Mouse (Mus musculus) limb, embryonic 13.5 days (tissue): Measurements from ENCODE around the gene Lyzl6. TPM values are rescaled to one million over a fixed set of nuclear protein-coding genes. Genes with fewer than 3 reads are reported as not detected.

ENCODE experiments used
- ATAC-seq: fragments of 200-750 bp; cut with Nextera tagmentation; 2 replicates; pipeline ENCODE4 v1.8.0; 2017; ENCODE audit warnings: low read depth, moderate number of reproducible peaks, moderate TSS enrichment; ENCODE audit not compliant: low FRiP score
- H3K27ac ChIP-seq: fragments of 300-500 bp; sonication (generic); 2 replicates; pipeline ENCODE4 v1.5.1; 2015; ENCODE audit warnings: inconsistent platforms, mild to moderate bottlenecking, moderate library complexity
- H3K27me3 ChIP-seq: fragments of 300-500 bp; sonication (generic); 2 replicates; pipeline ENCODE4 v1.6.1; 2015; ENCODE audit warnings: mild to moderate bottlenecking, inconsistent platforms
- H3K36me3 ChIP-seq: fragments of 300-500 bp; sonication (generic); 2 replicates; pipeline ENCODE4 v1.6.1; 2015; ENCODE audit warnings: inconsistent platforms, mild to moderate bottlenecking, moderate library complexity
- H3K4me1 ChIP-seq: fragments of 300-500 bp; sonication (generic); 2 replicates; pipeline ENCODE4 v1.6.1; 2015; ENCODE audit warnings: inconsistent platforms
- H3K4me2 ChIP-seq: fragments of 300-500 bp; sonication (generic); replicated peaks from 2 replicates; pipeline ENCODE4 v1.6.1; 2015; ENCODE audit warnings: inconsistent platforms, mild to moderate bottlenecking, moderate library complexity
- H3K4me3 ChIP-seq: fragments of 300-500 bp; sonication (generic); 2 replicates; pipeline ENCODE4 v1.5.1; 2015; ENCODE audit warnings: moderate library complexity, mild to moderate bottlenecking, inconsistent platforms
- H3K9ac ChIP-seq: fragments of 300-500 bp; sonication (generic); 2 replicates; pipeline ENCODE4 v1.6.1; 2015; ENCODE audit warnings: mild to moderate bottlenecking, inconsistent platforms
- H3K9me3 ChIP-seq: fragments of 300-500 bp; sonication (generic); 2 replicates; pipeline ENCODE4 v1.6.1; 2016; ENCODE audit warnings: inconsistent platforms
- WGBS: fragments of 180-500 bp; shearing (Covaris S2); methylation state at CpG from one replicate; pipeline ENCODE4 v1.1.7; 2015; 5-methylcytosine and 5-hydroxymethylcytosine counted together
- polyA plus RNA-seq: library from polyadenylated mRNA; unstranded; fragments of >200 nt; fragmentation: Nextera tagmentation; extraction: Ambion mirVana; gene quantifications from 2 replicates; pipeline ENCODE4 v1.2.1, GENCODE M21; 2015

Gene Lyzl6
- polyA plus RNA-seq, 1 experiment from 2014 or later = not detected

GRCm38 (mm10) chr11:103636261-103636660, 2.4 kb downstream of the Lyzl6 start:
- ATAC-seq = no peak
- no peak overlapping the region for H3K27ac ChIP-seq
- H3K9me3 ChIP-seq = no peaks in the 10 kb centered on the region
- 75% methylated on average over 6 of the region's 6 CpGs for WGBS
- no peak overlapping the region for H3K4me3 ChIP-seq
- no peak overlapping the region for H3K9ac ChIP-seq
- H3K4me1 ChIP-seq = no peaks in the 10 kb centered on the region
- no peaks in the 10 kb centered on the region for H3K36me3 ChIP-seq
- H3K27me3 ChIP-seq = peaks cover 24% of the 10 kb centered on the region
- no peak overlapping the region for H3K4me2 ChIP-seq

- H3K4me2 ChIP-seq = no peak overlapping the region
- no peak overlapping the region for H3K4me3 ChIP-seq
- H3K9ac ChIP-seq = no peak overlapping the region
- ATAC-seq = no peak
- H3K27ac ChIP-seq = no peak overlapping the region
- H3K9me3 ChIP-seq = no peaks in the 10 kb centered on the region
- H3K27me3 ChIP-seq = peaks cover 22% of the 10 kb centered on the region
- H3K4me1 ChIP-seq = no peaks in the 10 kb centered on the region
- H3K36me3 ChIP-seq = no peaks in the 10 kb centered on the region
- WGBS = 82% methylated on average over 3 of the region's 3 CpGs
Measured at GRCm38 (mm10) chr11:103635481-103635880, 3.2 kb downstream of the Lyzl6 start.

GRCm38 (mm10) chr11:103634806-103635205, 3.9 kb downstream of the Lyzl6 start:
- WGBS = 86% methylated on average over 7 of the region's 7 CpGs
- H3K27me3 ChIP-seq = peaks cover 15% of the 10 kb centered on the region
- H3K9me3 ChIP-seq = no peaks in the 10 kb centered on the region
- no peak overlapping the region for H3K27ac ChIP-seq
- no peak overlapping the region for H3K4me3 ChIP-seq
- H3K9ac ChIP-seq = no peak overlapping the region
- H3K4me2 ChIP-seq = no peak overlapping the region
- H3K36me3 ChIP-seq = no peaks in the 10 kb centered on the region
- no peak for ATAC-seq
- no peaks in the 10 kb centered on the region for H3K4me1 ChIP-seq

- ATAC-seq = no peak
- no peaks in the 10 kb centered on the region for H3K27me3 ChIP-seq
- WGBS = 86% methylated on average over 23 of the region's 23 CpGs
- no peak overlapping the region for H3K27ac ChIP-seq
- H3K9me3 ChIP-seq = no peaks in the 10 kb centered on the region
- H3K9ac ChIP-seq = no peak overlapping the region
- H3K36me3 ChIP-seq = no peaks in the 10 kb centered on the region
- H3K4me2 ChIP-seq = no peak overlapping the region
- no peaks in the 10 kb centered on the region for H3K4me1 ChIP-seq
- no peak overlapping the region for H3K4me3 ChIP-seq
Measured at GRCm38 (mm10) chr11:103627453-103627852, 11.2 kb downstream of the Lyzl6 start.

GRCm38 (mm10) chr11:103621040-103621439, 17.6 kb downstream of the Lyzl6 start, which contains the start of gene Gm884:
Gene Gm884 (minus strand): TSS chr11:103621140.
- Histone ChIP-seq H3K4me3 (no peak within 1 kb of the TSS), H3K9me3 (no peaks in the 10 kb centered on the region), H3K4me1 (no peaks in the 10 kb centered on the region), H3K27ac (no peak within 1 kb of the TSS), H3K9ac (no peak within 1 kb of the TSS), H3K4me2 (no peak within 1 kb of the TSS), H3K27me3 (no peaks in the 10 kb centered on the region), H3K36me3 (no peaks in the 10 kb centered on the region)
- WGBS = 79% methylated on average over 9 of the region's 9 CpGs
- ATAC-seq = no peak

GRCm38 (mm10) chr11:103610772-103611171, 27.9 kb downstream of the Lyzl6 start:
- Histone ChIP-seq H3K4me3 (no peak overlapping the region), H3K4me1 (no peaks in the 10 kb centered on the region), H3K36me3 (no peaks in the 10 kb centered on the region), H3K9ac (no peak overlapping the region), H3K27me3 (no peaks in the 10 kb centered on the region), H3K27ac (no peak overlapping the region), H3K9me3 (no peaks in the 10 kb centered on the region), H3K4me2 (no peak overlapping the region)
- 95% methylated on average over 2 of the region's 2 CpGs for WGBS
- no peak for ATAC-seq

- no peak overlapping the region for H3K4me3 ChIP-seq
- WGBS = 52% methylated on average over 5 of the region's 5 CpGs
- H3K4me1 ChIP-seq = no peaks in the 10 kb centered on the region
- no peaks in the 10 kb centered on the region for H3K9me3 ChIP-seq
- H3K9ac ChIP-seq = no peak overlapping the region
- H3K4me2 ChIP-seq = no peak overlapping the region
- ATAC-seq = no peak
- no peaks in the 10 kb centered on the region for H3K27me3 ChIP-seq
- no peak overlapping the region for H3K27ac ChIP-seq
- no peaks in the 10 kb centered on the region for H3K36me3 ChIP-seq
Measured at GRCm38 (mm10) chr11:103606611-103607010, 32.1 kb downstream of the Lyzl6 start.

Other genes with a start within 250 kb of the Lyzl6 start
- 7.1 and 8.7 TPM in 2 replicates for gene Plekhm1, start 226.2 kb downstream of the Lyzl6 start, polyA plus RNA-seq
- gene Lrrc37a, start 134.3 kb downstream of the Lyzl6 start, polyA plus RNA-seq = not detected in 2 replicates
- gene Gm884, start 17.8 kb downstream of the Lyzl6 start, polyA plus RNA-seq = not detected in 2 replicates
- 0.14 TPM in 1 of 2 replicates, not detected in the other for gene Rprml, start 10.7 kb upstream of the Lyzl6 start, polyA plus RNA-seq
- 96.5 and 103 TPM in 2 replicates for gene Gosr2, start 59.0 kb upstream of the Lyzl6 start, polyA plus RNA-seq
- 0.83 and 1.1 TPM in 2 replicates for gene Wnt9b, start 110.9 kb upstream of the Lyzl6 start, polyA plus RNA-seq
- gene Wnt3, start 135.3 kb upstream of the Lyzl6 start, polyA plus RNA-seq = 12.4 and 14.1 TPM in 2 replicates